Mouse (Mus musculus) olfactory bulb, adult 2 months (tissue): Measurements from ENCODE around the gene Aass.

ENCODE experiments used
- CTCF ChIP-seq: fragments of 200-500 bp; IDR thresholded peaks from 2 replicates; pipeline ENCODE4 v1.5.1; 2012; ENCODE audit warnings: low read depth, mild to moderate bottlenecking, low read length, moderate library complexity; ENCODE audit not compliant: insufficient read depth
- POLR2A ChIP-seq: fragments of 200-500 bp; IDR thresholded peaks from 2 replicates; pipeline ENCODE4 v1.6.1; 2012; ENCODE audit warnings: mild to moderate bottlenecking, low read depth, low read length, moderate library complexity; ENCODE audit not compliant: insufficient read depth

- TF ChIP-seq CTCF (no peak), POLR2A (no peak)
Observed at GRCm38 (mm10) chr6:23028251-23028650, 104.5 kb downstream of the Aass start.
